Mouse (Mus musculus) stomach, embryonic 15.5 days (tissue): ENCODE measurements around the gene Sh3pxd2a. TPM values are rescaled to one million over a fixed set of nuclear protein-coding genes. Genes with fewer than 3 reads are reported as not detected.

Experiments
- ATAC-seq: fragments of 200-750 bp; cut with Nextera tagmentation; 2 replicates; pipeline ENCODE4 v1.8.0; 2017; ENCODE audit warnings: low read depth, moderate number of reproducible peaks, moderate TSS enrichment; ENCODE audit not compliant: insufficient read depth, low FRiP score
- H3K27ac ChIP-seq: fragments of 300-500 bp; sonication (generic); 2 replicates; pipeline ENCODE4 v1.5.1; 2015; ENCODE audit warnings: mild to moderate bottlenecking, inconsistent platforms
- H3K27me3 ChIP-seq: fragments of 300-500 bp; sonication (generic); replicated peaks from 2 replicates; pipeline ENCODE4 v1.6.1; 2015; ENCODE audit warnings: inconsistent platforms
- H3K36me3 ChIP-seq: fragments of 300-500 bp; sonication (generic); 2 replicates; pipeline ENCODE4 v1.6.1; 2015; ENCODE audit warnings: inconsistent platforms
- H3K4me1 ChIP-seq: fragments of 300-500 bp; sonication (generic); 2 replicates; pipeline ENCODE4 v1.6.1; 2015; ENCODE audit warnings: inconsistent platforms
- H3K4me2 ChIP-seq: fragments of 300-500 bp; sonication (generic); 2 replicates; pipeline ENCODE4 v1.6.1; 2015; ENCODE audit warnings: mild to moderate bottlenecking, inconsistent platforms
- H3K4me3 ChIP-seq: fragments of 300-500 bp; sonication (generic); replicated peaks from 2 replicates; pipeline ENCODE4 v1.5.1; 2015; ENCODE audit warnings: inconsistent platforms
- H3K9ac ChIP-seq: fragments of 300-500 bp; sonication (generic); 2 replicates; pipeline ENCODE4 v1.6.1; 2015; ENCODE audit warnings: inconsistent platforms
- H3K9me3 ChIP-seq: fragments of 300-500 bp; sonication (generic); 2 replicates; pipeline ENCODE4 v1.6.1; 2016; ENCODE audit warnings: inconsistent platforms
- WGBS: fragments of 180-500 bp; shearing (Covaris S2); methylation state at CpG from one replicate; pipeline ENCODE4 v1.1.7; 2015; 5-methylcytosine and 5-hydroxymethylcytosine counted together
- polyA plus RNA-seq: library from polyadenylated mRNA; unstranded; fragments of >200 nt; fragmentation: Nextera tagmentation; extraction: Ambion mirVana; gene quantifications from 2 replicates; pipeline ENCODE4 v1.2.1, GENCODE M21; 2015

The Sh3pxd2a gene
- polyA plus RNA-seq, 1 experiment from 2014 or later, result 6.8 TPM

- Histone ChIP-seq H3K4me3 (no peak overlapping the region), H3K9ac (no peak overlapping the region), H3K27me3 (no peaks in the 10 kb centered on the region), H3K4me1 (no peaks in the 10 kb centered on the region), H3K36me3 (peaks cover 33% of the 10 kb centered on the region), H3K9me3 (no peaks in the 10 kb centered on the region), H3K27ac (no peak overlapping the region), H3K4me2 (no peak overlapping the region)
- WGBS, result 37% methylated on average over 11 of the region's 11 CpGs
- no peak for ATAC-seq
These were observed 199.7 kb downstream of the Sh3pxd2a start for GRCm38 (mm10) chr19:47264322-47265092.

GRCm38 (mm10) chr19:47263621-47264020 lies 200.6 kb downstream of the Sh3pxd2a start:
- no peak overlapping the region for H3K4me2 ChIP-seq
- H3K9me3 ChIP-seq, result no peaks in the 10 kb centered on the region
- H3K4me1 ChIP-seq, result no peaks in the 10 kb centered on the region
- 83% methylated on average over 8 of the region's 8 CpGs for WGBS
- no peak overlapping the region for H3K27ac ChIP-seq
- H3K4me3 ChIP-seq, result no peak overlapping the region
- H3K9ac ChIP-seq, result no peak overlapping the region
- no peak for ATAC-seq
- H3K27me3 ChIP-seq, result no peaks in the 10 kb centered on the region
- H3K36me3 ChIP-seq, result peaks cover 29% of the 10 kb centered on the region

GRCm38 (mm10) chr19:47261196-47261595 lies 203.0 kb downstream of the Sh3pxd2a start:
- Histone ChIP-seq H3K27ac (no peak overlapping the region), H3K9ac (no peak overlapping the region), H3K4me2 (no peak overlapping the region), H3K4me3 (no peak overlapping the region), H3K4me1 (no peaks in the 10 kb centered on the region), H3K9me3 (no peaks in the 10 kb centered on the region), H3K36me3 (peaks cover 7% of the 10 kb centered on the region; the same call in 1 of the 2 replicates), H3K27me3 (no peaks in the 10 kb centered on the region)
- 76% methylated on average over 8 of the region's 8 CpGs for WGBS
- no peak for ATAC-seq

GRCm38 (mm10) chr19:47259581-47259980 lies 204.6 kb downstream of the Sh3pxd2a start:
- WGBS, result 14% methylated on average over 5 of the region's 5 CpGs
- Histone ChIP-seq H3K4me1 (no peaks in the 10 kb centered on the region), H3K9me3 (no peaks in the 10 kb centered on the region), H3K9ac (no peak overlapping the region), H3K4me2 (no peak overlapping the region), H3K36me3 (peaks cover 3% of the 10 kb centered on the region; the same call in 1 of the 2 replicates), H3K27me3 (no peaks in the 10 kb centered on the region), H3K27ac (no peak overlapping the region), H3K4me3 (no peak overlapping the region)
- no peak for ATAC-seq

GRCm38 (mm10) chr19:47255919-47256318 lies 208.3 kb downstream of the Sh3pxd2a start:
- Histone ChIP-seq H3K27ac (no peak overlapping the region), H3K4me3 (no peak overlapping the region), H3K9ac (no peak overlapping the region), H3K4me1 (no peaks in the 10 kb centered on the region), H3K36me3 (no peaks in the 10 kb centered on the region), H3K27me3 (peaks cover 31% of the 10 kb centered on the region), H3K4me2 (no peak overlapping the region), H3K9me3 (no peaks in the 10 kb centered on the region)
- WGBS, result 55% methylated on average over 6 of the region's 6 CpGs
- no peak for ATAC-seq

- H3K9me3 ChIP-seq, result no peaks in the 10 kb centered on the region
- 67% methylated on average over 2 of the region's 2 CpGs for WGBS
- peaks cover 34% of the 10 kb centered on the region for H3K27me3 ChIP-seq
- no peak overlapping the region for H3K4me2 ChIP-seq
- no peak for ATAC-seq
- H3K27ac ChIP-seq, result no peak overlapping the region
- H3K36me3 ChIP-seq, result no peaks in the 10 kb centered on the region
- no peak overlapping the region for H3K9ac ChIP-seq
- H3K4me1 ChIP-seq, result no peaks in the 10 kb centered on the region
- no peak overlapping the region for H3K4me3 ChIP-seq
These were observed 209.2 kb downstream of the Sh3pxd2a start for GRCm38 (mm10) chr19:47255036-47255435.

GRCm38 (mm10) chr19:47253053-47253628 lies 211.1 kb downstream of the Sh3pxd2a start:
- H3K9me3 ChIP-seq, result no peaks in the 10 kb centered on the region
- H3K27ac ChIP-seq, result no peak overlapping the region
- H3K27me3 ChIP-seq, result peaks cover 34% of the 10 kb centered on the region
- WGBS, result 3% methylated on average over 90 of the region's 90 CpGs
- H3K4me3 ChIP-seq, result peak overlapping the region; percentile 35
- no peak for ATAC-seq
- H3K4me1 ChIP-seq, result peaks cover 11% of the 10 kb centered on the region; the same call in 1 of the 2 replicates
- H3K36me3 ChIP-seq, result no peaks in the 10 kb centered on the region
- peak overlapping the region; percentile 60 for H3K4me2 ChIP-seq
- no peak overlapping the region for H3K9ac ChIP-seq

- Histone ChIP-seq H3K9ac (no peak overlapping the region), H3K27me3 (peaks cover 34% of the 10 kb centered on the region), H3K27ac (no peak overlapping the region), H3K36me3 (no peaks in the 10 kb centered on the region), H3K4me1 (peaks cover 16% of the 10 kb centered on the region), H3K4me3 (no peak overlapping the region), H3K4me2 (no peak overlapping the region), H3K9me3 (no peaks in the 10 kb centered on the region)
- WGBS, result 79% methylated on average over 6 of the region's 6 CpGs
- no peak for ATAC-seq
These were observed 213.3 kb downstream of the Sh3pxd2a start for GRCm38 (mm10) chr19:47250931-47251330.

GRCm38 (mm10) chr19:47248906-47249568 lies 215.2 kb downstream of the Sh3pxd2a start:
- no peaks in the 10 kb centered on the region for H3K36me3 ChIP-seq
- ATAC-seq, result no peak
- peaks cover 29% of the 10 kb centered on the region for H3K27me3 ChIP-seq
- no peak overlapping the region for H3K9ac ChIP-seq
- no peak overlapping the region for H3K4me2 ChIP-seq
- no peaks in the 10 kb centered on the region for H3K9me3 ChIP-seq
- peaks cover 16% of the 10 kb centered on the region for H3K4me1 ChIP-seq
- peak overlapping the region; percentile 12; the same call in 1 of the 2 replicates for H3K27ac ChIP-seq
- 68% methylated on average over 16 of the region's 16 CpGs for WGBS
- no peak overlapping the region for H3K4me3 ChIP-seq

- H3K36me3 ChIP-seq, result no peaks in the 10 kb centered on the region
- no peak overlapping the region for H3K4me2 ChIP-seq
- no peak overlapping the region for H3K27ac ChIP-seq
- H3K9me3 ChIP-seq, result no peaks in the 10 kb centered on the region
- no peak overlapping the region for H3K9ac ChIP-seq
- no peak for ATAC-seq
- H3K4me1 ChIP-seq, result peaks cover 16% of the 10 kb centered on the region
- H3K27me3 ChIP-seq, result peaks cover 22% of the 10 kb centered on the region
- whole genome bisulfite sequencing, result 59% methylated on average over 7 of the region's 7 CpGs
- H3K4me3 ChIP-seq, result no peak overlapping the region
These were observed 215.9 kb downstream of the Sh3pxd2a start for GRCm38 (mm10) chr19:47248296-47248695.

- Histone ChIP-seq H3K9ac (no peak overlapping the region), H3K4me2 (no peak overlapping the region), H3K27ac (no peak overlapping the region)
These were observed 216.4 kb downstream of the Sh3pxd2a start for GRCm38 (mm10) chr19:47247791-47248190.

GRCm38 (mm10) chr19:47245512-47245911 lies 218.7 kb downstream of the Sh3pxd2a start:
- H3K9ac ChIP-seq, result no peak overlapping the region
- peaks cover 16% of the 10 kb centered on the region for H3K4me1 ChIP-seq
- H3K27me3 ChIP-seq, result no peaks in the 10 kb centered on the region
- no peak overlapping the region for H3K4me2 ChIP-seq
- 66% methylated on average over 8 of the region's 8 CpGs for WGBS
- no peak for ATAC-seq
- H3K27ac ChIP-seq, result no peak overlapping the region
- no peaks in the 10 kb centered on the region for H3K9me3 ChIP-seq
- no peaks in the 10 kb centered on the region for H3K36me3 ChIP-seq
- no peak overlapping the region for H3K4me3 ChIP-seq

More at GRCm38 (mm10) chr19:47247791-47248190, 216.4 kb downstream of the Sh3pxd2a start:
- Histone ChIP-seq H3K9me3 (no peaks in the 10 kb centered on the region), H3K27me3 (peaks cover 17% of the 10 kb centered on the region), H3K4me3 (no peak overlapping the region), H3K4me1 (peaks cover 16% of the 10 kb centered on the region), H3K36me3 (no peaks in the 10 kb centered on the region)
- WGBS, result 16% methylated on average over 11 of the region's 11 CpGs
- ATAC-seq, result peak; percentile 32; the same call in 1 of the 2 replicates
